Mouse (Mus musculus): ENCODE results near the gene Arsg.
"Not testable (repeated sequence)": the region's sequence is repeated elsewhere in the genome, so short reads cannot be mapped to it uniquely, and the experiment has no call there.

The Arsg gene

DNA sequence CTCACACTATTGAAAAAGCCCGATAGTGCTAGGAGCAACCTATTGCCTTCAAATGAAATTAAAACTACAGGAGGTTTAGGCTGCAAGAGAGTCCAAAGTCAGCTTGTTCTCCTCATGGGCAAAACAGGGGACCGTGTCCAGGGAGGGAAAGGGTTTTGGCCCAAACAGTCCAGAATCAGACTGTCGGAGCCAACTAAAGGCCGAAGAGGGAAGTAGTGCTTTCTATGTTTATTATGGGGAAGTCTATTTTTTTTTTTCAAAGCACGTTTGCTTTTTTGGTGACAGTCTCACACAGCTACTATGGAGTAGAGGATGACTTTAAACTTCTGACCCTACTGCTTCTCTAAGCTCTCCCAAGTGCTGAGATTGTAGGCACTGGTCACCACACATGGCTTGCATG is 5.0 kb upstream of the Arsg start:
- no peak for DNase-seq (ENCODE audit: low spot score in 2 of 2)

- DNase-seq (ENCODE audit: low spot score in 2 of 2) = no peak
Observed at GRCm38 (mm10) chr11:109470170-109470569, 3.0 kb upstream of the Arsg start.

DNA sequence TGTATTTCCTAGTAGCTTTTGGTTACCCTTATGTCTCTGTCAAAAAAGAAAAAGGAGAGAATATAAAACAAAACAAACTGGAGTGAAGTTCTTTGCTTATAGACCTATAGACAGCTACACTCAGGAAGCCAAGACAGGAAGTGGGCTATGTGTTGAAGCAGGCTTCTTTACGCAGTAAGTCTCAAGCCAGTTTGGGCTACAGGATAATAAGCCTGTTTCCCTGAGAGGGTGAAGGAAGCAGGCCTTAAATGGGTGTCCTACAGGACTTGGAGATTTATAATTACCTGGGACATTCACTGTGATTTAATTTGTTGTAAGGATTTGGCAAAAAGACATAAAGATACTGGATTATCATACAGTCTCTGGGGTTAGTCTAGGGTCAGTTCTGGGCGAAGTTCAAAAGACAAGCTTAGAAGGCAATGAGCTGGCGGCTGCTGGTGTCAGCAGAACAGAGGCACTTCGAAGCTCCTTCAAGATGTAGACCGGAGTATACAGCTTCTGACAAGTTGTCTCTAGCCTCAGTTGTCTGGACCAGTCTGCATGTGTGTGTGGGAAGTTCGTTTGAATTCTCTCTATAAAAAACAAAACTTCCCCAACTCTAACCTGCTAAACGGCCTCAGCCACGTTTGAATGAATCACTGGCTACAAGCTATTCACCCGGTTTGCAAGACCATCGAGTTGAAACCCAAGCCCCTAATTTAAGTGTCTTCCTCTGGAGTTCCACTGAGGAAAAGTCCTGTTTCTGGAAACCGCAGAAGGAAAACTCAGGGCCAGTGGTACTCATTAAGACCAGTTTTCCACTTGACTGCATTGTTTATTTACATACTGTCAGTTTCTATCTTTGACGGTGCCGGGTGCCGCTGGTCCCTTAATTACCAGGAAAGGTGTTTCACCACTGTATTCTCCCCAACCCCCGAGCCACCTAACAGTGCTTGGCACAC is 2.0 kb upstream of the Arsg start:
- DNase-seq (ENCODE audit: low spot score in 2 of 2) = no peak

- peak in 1 of 2 experiments; percentile 25 for DNase-seq (ENCODE audit: low spot score in 2 of 2)
Observed at GRCm38 (mm10) chr11:109472171-109472691, 943 bp upstream of the Arsg start.

DNA sequence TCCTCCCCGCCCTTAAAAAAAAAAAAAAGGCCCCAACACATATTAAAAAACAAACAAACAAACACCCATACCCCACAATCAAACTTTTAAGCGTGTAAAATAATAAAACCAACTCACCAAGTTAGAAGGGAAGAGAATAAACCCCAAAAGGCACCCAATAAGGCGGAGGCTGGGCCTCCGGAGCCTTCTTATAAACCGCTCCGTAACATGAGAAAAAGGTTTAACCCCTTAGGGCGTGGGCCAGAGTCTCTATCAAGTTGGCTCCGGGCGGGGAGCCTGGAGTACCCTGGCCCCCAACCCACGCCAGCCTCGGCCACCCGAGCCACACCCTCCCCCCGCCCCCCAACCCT is 378 bp upstream of the Arsg start:
- no peak for DNase-seq (ENCODE audit: low spot score in 2 of 2)

DNA sequence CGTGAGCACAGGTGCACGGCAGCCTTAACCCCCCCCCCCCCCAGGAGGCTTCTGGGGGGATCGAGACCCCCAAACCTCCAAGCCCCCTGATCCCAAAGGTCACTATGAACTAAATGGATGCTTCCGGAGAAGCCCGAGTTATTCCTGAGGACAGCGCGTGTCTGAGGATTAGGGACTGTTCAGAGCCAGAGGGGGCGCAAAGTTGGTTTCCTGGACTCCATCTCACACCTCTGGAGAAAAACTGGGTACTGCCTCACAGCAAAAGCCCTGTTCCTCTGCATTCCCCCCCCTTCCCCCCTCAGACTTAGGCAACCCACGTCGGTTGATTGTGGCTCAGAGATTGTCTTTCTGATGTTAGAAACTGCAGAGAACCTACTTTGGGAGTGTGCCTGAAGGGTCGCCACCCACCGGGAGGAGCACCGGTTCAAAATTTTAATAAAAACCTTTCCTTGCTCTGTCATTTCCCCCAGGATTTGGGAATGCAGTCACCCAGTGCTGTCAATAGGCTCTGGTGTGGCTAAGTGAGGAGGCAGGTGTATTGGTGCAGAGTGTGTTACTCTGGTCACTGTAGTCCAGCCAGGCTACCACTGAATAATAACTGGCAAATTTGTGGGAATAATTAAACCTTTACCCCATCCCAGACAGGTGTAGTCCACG is 1.0 kb downstream of the Arsg start:
- peak in 1 of 2 experiments; percentile 20 for DNase-seq (ENCODE audit: low spot score in 2 of 2)

DNA sequence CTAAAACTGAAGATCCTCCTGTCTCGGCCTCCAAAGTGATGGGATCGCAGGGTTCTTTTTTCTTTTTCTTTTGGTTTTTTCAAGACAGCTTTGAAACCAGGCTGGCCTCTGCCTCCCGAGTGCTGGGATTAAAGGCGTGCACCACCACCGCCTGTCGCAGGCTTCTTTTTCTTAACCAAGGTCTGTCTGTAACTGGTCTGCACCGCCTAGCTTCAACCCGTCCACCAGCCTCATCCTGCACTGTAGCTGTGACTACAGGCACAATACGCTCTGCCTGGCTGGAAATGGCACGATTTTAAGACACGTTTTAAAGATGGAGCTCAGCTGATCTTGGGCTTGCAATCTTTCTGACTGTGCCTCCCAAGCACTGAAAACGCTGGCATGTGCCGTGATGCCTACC is 1.7 kb downstream of the Arsg start:
- DNase-seq (ENCODE audit: low spot score in 2 of 2) = no peak

DNA sequence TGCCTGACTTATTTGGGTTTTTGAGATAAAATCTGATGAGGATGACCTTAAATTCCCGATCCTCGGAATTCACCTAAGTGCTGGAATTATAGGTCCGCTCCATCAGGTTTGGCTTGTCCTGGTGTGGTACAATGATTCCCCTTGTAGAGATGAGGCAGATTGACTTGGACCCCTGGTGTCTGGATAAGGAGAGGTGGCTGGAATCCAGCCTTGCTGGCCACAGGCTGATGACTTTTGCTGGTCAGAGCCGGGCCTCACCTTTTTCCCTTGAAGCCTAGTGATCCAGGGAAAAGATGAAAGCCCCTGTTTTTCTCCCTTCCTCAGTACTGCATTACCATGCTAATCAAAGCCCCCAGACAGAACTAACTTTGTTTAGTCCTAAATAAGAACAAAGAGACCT is 2.5 kb downstream of the Arsg start:
- DNase-seq (ENCODE audit: low spot score in 2 of 2) = no peak

DNA sequence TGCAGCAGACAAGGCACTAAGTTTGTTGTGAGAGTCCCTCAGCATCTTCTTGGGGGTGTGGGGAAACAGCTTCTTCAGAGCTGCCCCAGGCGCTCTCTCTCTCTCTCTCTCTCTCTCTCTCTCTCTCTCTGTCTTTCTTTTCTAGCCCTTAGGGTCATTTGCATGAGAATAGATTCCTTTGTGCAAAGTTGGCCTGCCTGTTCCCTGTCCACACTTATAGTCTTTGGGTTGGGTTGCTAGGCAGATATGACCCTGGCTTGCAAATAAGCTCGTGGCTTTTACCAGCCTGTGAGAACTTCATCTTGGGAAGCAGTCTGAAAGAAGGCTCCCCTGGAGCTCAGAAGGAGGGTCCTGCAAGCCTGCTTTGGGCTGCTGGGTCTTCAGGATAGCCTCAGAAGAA is 3.1 kb downstream of the Arsg start:
- DNase-seq (ENCODE audit: low spot score in 2 of 2) = no peak

- no peak for DNase-seq (ENCODE audit: low spot score in 2 of 2)
Observed at GRCm38 (mm10) chr11:109476653-109477052, 3.5 kb downstream of the Arsg start.

GRCm38 (mm10) chr11:109477606-109478380 is 4.6 kb downstream of the Arsg start:
- no peak for DNase-seq (ENCODE audit: low spot score in 2 of 2)

- DNase-seq (ENCODE audit: low spot score in 2 of 2) = no peak
Observed at GRCm38 (mm10) chr11:109479575-109480285, 6.6 kb downstream of the Arsg start.

DNA sequence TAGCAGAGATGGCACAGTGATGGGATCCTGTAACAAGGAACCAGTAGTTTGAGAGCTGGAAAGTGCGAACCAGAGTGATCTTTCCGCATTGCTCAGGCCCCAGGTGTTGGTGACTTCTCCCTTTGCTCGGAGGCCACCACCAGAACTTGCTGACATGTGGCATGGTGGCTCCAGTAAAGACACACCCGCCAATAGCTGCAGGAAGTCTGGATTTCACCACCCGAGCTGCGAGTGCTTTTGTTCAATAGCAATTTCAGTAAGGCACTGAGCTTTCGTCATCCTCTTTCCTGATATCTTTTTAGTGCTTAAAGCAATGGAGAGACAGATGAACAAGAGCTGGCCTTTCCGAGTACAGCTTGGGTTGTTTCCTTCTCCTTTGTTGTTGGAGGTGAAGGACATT is 7.3 kb downstream of the Arsg start:
- DNase-seq (ENCODE audit: low spot score in 2 of 2) = no peak

DNA sequence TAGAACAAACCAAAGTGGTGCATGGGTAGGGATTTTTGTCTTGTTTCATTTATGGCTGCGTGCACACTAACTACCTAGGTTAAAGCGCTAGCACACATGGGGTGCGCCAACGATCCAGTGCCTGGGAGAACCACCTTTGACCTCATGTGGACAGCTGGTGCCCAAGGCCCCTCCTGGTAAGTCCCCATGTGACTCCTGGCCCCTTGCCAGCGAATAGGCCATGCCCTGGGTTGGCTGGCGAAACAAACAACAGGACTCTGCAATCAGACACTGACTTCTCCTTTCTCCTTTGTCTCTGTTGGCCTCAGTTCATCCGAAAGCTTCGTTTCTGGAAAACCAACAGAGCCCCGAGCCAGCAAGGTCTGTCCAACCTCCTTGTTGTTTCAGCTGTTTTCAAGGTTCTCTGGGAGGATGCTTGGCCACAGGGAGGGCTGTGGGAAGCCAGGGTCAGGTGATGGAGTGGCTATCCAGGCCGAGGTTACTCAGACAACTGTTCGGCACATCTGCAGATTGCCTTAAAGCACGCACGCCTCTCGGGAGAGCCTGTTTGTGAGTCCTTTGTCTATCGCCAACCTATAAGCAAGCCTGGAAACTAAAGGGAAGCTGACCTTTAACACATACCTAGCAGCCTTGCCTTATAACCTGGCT is 12.3 kb downstream of the Arsg start:
- DNase-seq (ENCODE audit: low spot score in 2 of 2) = peak; percentile 22 to 38

- no peak for DNase-seq (ENCODE audit: low spot score in 2 of 2)
Observed at GRCm38 (mm10) chr11:109487111-109487510, 13.9 kb downstream of the Arsg start.

GRCm38 (mm10) chr11:109487991-109488684 is 15.0 kb downstream of the Arsg start:
- no peak for DNase-seq (ENCODE audit: low spot score in 2 of 2)

DNA sequence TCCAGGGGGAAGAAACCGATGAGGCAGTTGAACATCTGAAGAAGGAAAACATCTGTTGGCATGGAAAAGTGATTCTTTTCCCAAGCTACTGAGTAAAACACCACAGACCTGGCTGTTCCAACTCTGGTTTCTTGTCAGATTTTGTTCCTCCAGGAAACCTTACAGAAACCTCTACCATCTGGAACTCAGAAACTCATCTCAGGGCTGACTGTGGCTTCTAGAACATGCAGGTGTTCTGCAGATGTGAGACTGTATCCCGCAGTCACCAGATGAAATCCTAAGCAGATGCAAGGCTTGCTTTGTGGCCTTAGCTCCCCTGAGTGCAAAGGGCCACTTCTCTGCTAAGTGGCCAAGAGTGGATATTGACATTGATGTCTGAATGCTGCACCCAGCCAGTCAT is 16.6 kb downstream of the Arsg start:
- no peak for DNase-seq (ENCODE audit: low spot score in 2 of 2)

- DNase-seq (ENCODE audit: low spot score in 2 of 2) = no peak
Observed at GRCm38 (mm10) chr11:109491844-109492243, 18.7 kb downstream of the Arsg start.

DNA sequence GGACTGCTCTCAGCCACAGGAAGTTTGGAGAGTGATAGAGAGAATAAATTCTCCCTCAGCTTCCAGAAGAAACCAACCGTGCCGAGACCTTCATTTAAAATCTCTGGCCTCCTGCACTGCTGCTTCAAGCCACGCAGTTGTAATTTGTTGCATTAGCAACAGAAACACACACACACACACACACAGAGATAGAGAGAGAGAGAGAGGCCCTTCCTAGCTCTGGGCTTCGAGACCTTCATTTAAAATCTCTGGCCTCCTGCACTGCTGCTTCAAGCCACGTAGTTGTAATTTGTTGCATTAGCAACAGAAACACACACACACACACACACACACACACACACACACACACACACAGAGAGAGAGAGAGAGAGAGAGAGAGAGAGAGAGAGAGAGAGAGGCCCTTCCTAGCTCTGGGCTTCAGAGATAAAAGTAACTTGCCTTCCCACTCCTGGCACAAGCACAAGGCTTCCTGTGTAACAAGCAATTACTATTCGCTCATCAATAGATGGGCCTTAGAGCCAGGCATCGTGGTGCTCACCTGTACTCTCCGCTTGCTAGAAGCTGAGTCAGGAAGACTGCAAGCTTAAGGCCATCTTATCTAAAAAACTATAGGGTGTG is 19.8 kb downstream of the Arsg start:
- not testable (repeated sequence) for DNase-seq (ENCODE audit: low spot score in 2 of 2)

Data from right cerebral cortex, adult 2 months (tissue).